Mouse (Mus musculus) CH12.LX (cell line): ENCODE measurements around the gene Spp2. TPM values are rescaled to one million over a fixed set of nuclear protein-coding genes. Genes with fewer than 3 reads are reported as not detected.

Source experiments
- DNase-seq: peaks from one replicate; pipeline ENCODE4 v3.0.0-alpha.2; 2013; ENCODE audit errors: extremely low read depth
- H3K27ac ChIP-seq: 2 replicates; pipeline ENCODE4 v1.5.1; 2012; ENCODE audit warnings: low read depth, mild to moderate bottlenecking, control low read depth, moderate library complexity; ENCODE audit not compliant: insufficient read depth
- H3K27me3 ChIP-seq: replicated peaks from 2 replicates; pipeline ENCODE3; 2012; ENCODE audit warnings: inconsistent platforms
- H3K36me3 ChIP-seq, 2 experiments: replicated peaks in 1 of 2; 2 replicates each; pipeline versions ENCODE3 to v1.6.1; 2012; ENCODE audit warnings: inconsistent platforms in 1 of 2, low read length in 1 of 2, mild to moderate bottlenecking in 1 of 2, mixed read lengths in 1 of 2, moderate library complexity in 1 of 2; ENCODE audit not compliant: control insufficient read depth in 1 of 2, insufficient read depth in 1 of 2
- H3K4me1 ChIP-seq, 2 experiments: 2 replicates each; pipeline ENCODE4 v1.6.1; 2012; ENCODE audit warnings: inconsistent platforms in 1 of 2, moderate library complexity in 1 of 2; ENCODE audit not compliant: insufficient read depth in 2 of 2, control insufficient read depth in 1 of 2
- H3K4me2 ChIP-seq: 2 replicates; pipeline ENCODE4 v1.6.1; 2012; ENCODE audit warnings: low read depth, mild to moderate bottlenecking, control low read depth; ENCODE audit not compliant: poor library complexity, insufficient read depth, severe bottlenecking
- H3K4me3 ChIP-seq, 3 experiments: fragments of 150-350 bp in 1 of 3; sonication (generic) in 1 of 3; replicated peaks in 1 of 3; 2 replicates each; pipeline versions ENCODE3 to v1.5.1; 2011 to 2012; ENCODE audit warnings: low read depth in 2 of 3, low read length in 2 of 3, mild to moderate bottlenecking in 2 of 3, moderate library complexity in 2 of 3, control low read depth in 1 of 3, improper control_type of control experiment in 1 of 3, inconsistent platforms in 1 of 3, mixed read lengths in 1 of 3; ENCODE audit not compliant: poor library complexity in 1 of 3
- H3K79me2 ChIP-seq: replicated peaks from 2 replicates; pipeline ENCODE4 v1.6.1; 2012; ENCODE audit warnings: mild to moderate bottlenecking, moderate library complexity; ENCODE audit not compliant: control insufficient read depth, poor library complexity, insufficient read depth, severe bottlenecking; ENCODE audit errors: extremely low read depth
- H3K9ac ChIP-seq: 2 replicates; pipeline ENCODE4 v1.6.1; 2012; ENCODE audit warnings: low read depth, mild to moderate bottlenecking, control low read depth, moderate library complexity; ENCODE audit not compliant: insufficient read depth
- H3K9me3 ChIP-seq: replicated peaks from 2 replicates; pipeline ENCODE3; 2012; ENCODE audit warnings: low read length, inconsistent platforms, mixed read lengths
- CTCF ChIP-seq, 2 experiments: IDR thresholded peaks in 1 of 2; conservative IDR thresholded peaks in 1 of 2; 2 replicates each; pipeline ENCODE4 v1.5.1; 2011 to 2012; ENCODE audit warnings: low read depth in 2 of 2, low read length in 2 of 2, improper control_type of control experiment in 1 of 2, inconsistent platforms in 1 of 2, mild to moderate bottlenecking in 1 of 2, moderate library complexity in 1 of 2
- E2F4 ChIP-seq: IDR thresholded peaks from 2 replicates; pipeline ENCODE4 v1.6.1; 2011; ENCODE audit warnings: low read depth, low read length, improper control_type of control experiment; ENCODE audit not compliant: insufficient replicate concordance
- ELF1 ChIP-seq: IDR thresholded peaks from 2 replicates; pipeline ENCODE4 v1.6.1; 2014; ENCODE audit warnings: low read depth, mild to moderate bottlenecking, inconsistent platforms, low read length, improper control_type of control experiment
- HCFC1 ChIP-seq: IDR thresholded peaks from 2 replicates; pipeline ENCODE4 v1.6.1; 2012; ENCODE audit warnings: low read depth, mild to moderate bottlenecking, inconsistent platforms, low read length, improper control_type of control experiment
- JUND ChIP-seq: conservative IDR thresholded peaks from 2 replicates; pipeline ENCODE4 v1.6.1; 2011; ENCODE audit warnings: low read depth, low read length, improper control_type of control experiment
- KAT2A ChIP-seq: IDR thresholded peaks from 2 replicates; pipeline ENCODE4 v1.6.1; 2012; ENCODE audit warnings: low read length, improper control_type of control experiment, inconsistent platforms; ENCODE audit not compliant: insufficient replicate concordance
- MAFK ChIP-seq: IDR thresholded peaks from 2 replicates; pipeline ENCODE4 v1.6.1; 2011; ENCODE audit warnings: low read length, improper control_type of control experiment; ENCODE audit not compliant: insufficient replicate concordance
- MAZ ChIP-seq: IDR thresholded peaks from 2 replicates; pipeline ENCODE4 v1.6.1; 2012; ENCODE audit warnings: low read depth, mild to moderate bottlenecking, inconsistent platforms, low read length, improper control_type of control experiment, moderate library complexity
- MEF2A ChIP-seq: IDR thresholded peaks from 2 replicates; pipeline ENCODE4 v1.6.1; 2014; ENCODE audit warnings: low read depth, mild to moderate bottlenecking, inconsistent platforms, low read length, improper control_type of control experiment, borderline replicate concordance
- MYC ChIP-seq: IDR thresholded peaks from 2 replicates; pipeline ENCODE4 v1.6.1; 2011; ENCODE audit warnings: low read depth, mild to moderate bottlenecking, improper control_type of control experiment, low read length
- NRF1 ChIP-seq: IDR thresholded peaks from 2 replicates; pipeline ENCODE4 v1.6.1; 2014; ENCODE audit warnings: low read depth, mild to moderate bottlenecking, inconsistent platforms, low read length, improper control_type of control experiment, moderate library complexity
- PAX5 ChIP-seq: IDR thresholded peaks from 2 replicates; pipeline ENCODE4 v1.6.1; 2012; ENCODE audit warnings: low read length, inconsistent platforms, mixed read lengths
- SIN3A ChIP-seq: IDR thresholded peaks from 2 replicates; pipeline ENCODE4 v1.6.1; 2012; ENCODE audit warnings: low read length, improper control_type of control experiment, inconsistent platforms
- SMC3 ChIP-seq: IDR thresholded peaks from 2 replicates; pipeline ENCODE4 v1.6.1; 2011; ENCODE audit warnings: low read depth, low read length, improper control_type of control experiment
- USF2 ChIP-seq: conservative IDR thresholded peaks from 2 replicates; pipeline ENCODE4 v1.6.1; 2011; ENCODE audit warnings: low read depth, low read length, improper control_type of control experiment
- ZKSCAN1 ChIP-seq: IDR thresholded peaks from 2 replicates; pipeline ENCODE4 v1.6.1; 2012; ENCODE audit warnings: low read depth, inconsistent platforms, low read length, improper control_type of control experiment, borderline replicate concordance
- ZMIZ1 ChIP-seq: IDR thresholded peaks from 2 replicates; pipeline ENCODE4 v1.6.1; 2012; ENCODE audit warnings: low read depth, mild to moderate bottlenecking, inconsistent platforms, low read length, improper control_type of control experiment
- dilution Hi-C: fragments of 300-500 bp; cut with MboI; formaldehyde crosslinking; loops from 2 replicates; pipeline ENCODE4 v1.14.3; 2020; ENCODE audit warnings: low sequenced_read_pairs; ENCODE audit not compliant: extremely low pct_unique_long_range_greater_than_20kb, extremely low pct_ligation_motif_present
- in situ Hi-C: fragments of 300-500 bp; cut with MboI; formaldehyde crosslinking; loops from 3 replicates; pipeline ENCODE4 v1.14.3; 2019; ENCODE audit warnings: low sequenced_read_pairs, low pct_ligation_motif_present, low pct_unique_long_range_greater_than_20kb, mixed read lengths
- polyA plus RNA-seq: library from polyadenylated mRNA; unstranded; fragments of >175 nt; gene quantifications from 2 replicates; pipeline ENCODE4 v1.2.1, GENCODE M21; 2012; ENCODE audit warnings: low read depth; ENCODE audit not compliant: insufficient read length
- total RNA-seq, 2 experiments: library from RNA; depleted of rRNA; stranded (reverse); fragments of 300-350 nt in 1 of 2; fragments of >200 nt in 1 of 2; gene quantifications; 2 replicates each; pipeline ENCODE4 v1.2.3; 2012 to 2014

Spp2 gene
- total and polyA plus RNA-seq, 3 experiments, result not detected

GRCm38 (mm10) chr1:88429413-88429812 lies 22.7 kb downstream of the Spp2 start:
- no peak for DNase-seq
- H3K4me1 ChIP-seq, result no peaks in the 10 kb centered on the region
- H3K27me3 ChIP-seq, result no peaks in the 10 kb centered on the region
- H3K4me2 ChIP-seq, result no peak overlapping the region
- dilution Hi-C loops (no loop called here), in situ Hi-C loops (loop anchor here (10.0 kb wide), 1 partner anchor 275 kb away; the partner anchor contains the start of gene Arl4c)
- H3K9me3 ChIP-seq, result peaks cover 18% of the 10 kb centered on the region
- H3K9ac ChIP-seq, result no peak overlapping the region
- H3K36me3 ChIP-seq, result no peaks in the 10 kb centered on the region
- H3K4me3 ChIP-seq, result no peak overlapping the region
- H3K79me2 ChIP-seq, result no peaks in the 10 kb centered on the region
- H3K27ac ChIP-seq, result no peak overlapping the region
- no peak for TF ChIP-seq USF2
- TF ChIP-seq NRF1, result no peak
- TF ChIP-seq MAZ, result no peak

- in situ Hi-C loops, result no loop called here
- TF ChIP-seq PAX5 (no peak), MYC (no peak), CTCF (conservative IDR thresholded peaks at IDR 0.05 in 1 of 2, IDR thresholded peaks at IDR 0.05 in 1 of 2; ENCODE audit: low read depth in 2 of 2, low read length in 2 of 2) (no peak), ELF1 (no peak), ZKSCAN1 (no peak)
Observed at GRCm38 (mm10) chr1:88431262-88431661, 24.5 kb downstream of the Spp2 start.

GRCm38 (mm10) chr1:88432601-88433000 lies 25.8 kb downstream of the Spp2 start:
- no peak for TF ChIP-seq HCFC1
- TF ChIP-seq MEF2A, result no peak
- no peak for TF ChIP-seq E2F4
- no peak for TF ChIP-seq JUND
- TF ChIP-seq NRF1, result no peak
- TF ChIP-seq MYC, result no peak
- TF ChIP-seq ZMIZ1, result no peak
- TF ChIP-seq MAFK, result no peak
- no peak for TF ChIP-seq SMC3
- no peak for TF ChIP-seq KAT2A
- TF ChIP-seq SIN3A, result no peak
- TF ChIP-seq, all 38 proteins: peak for 0
- Histone ChIP-seq H3K4me1 (no peaks in the 10 kb centered on the region), H3K79me2 (no peaks in the 10 kb centered on the region), H3K27me3 (no peaks in the 10 kb centered on the region), H3K27ac (no peak overlapping the region), H3K9ac (no peak overlapping the region), H3K36me3 (no peaks in the 10 kb centered on the region), H3K4me3 (no peak overlapping the region), H3K4me2 (no peak overlapping the region), H3K9me3 (peaks cover 22% of the 10 kb centered on the region)
- in situ Hi-C loops (no loop called here), dilution Hi-C loops (no loop called here)
- DNase-seq, result no peak

More at GRCm38 (mm10) chr1:88431262-88431661, 24.5 kb downstream of the Spp2 start:
- H3K4me1 ChIP-seq, result no peaks in the 10 kb centered on the region
- H3K79me2 ChIP-seq, result no peaks in the 10 kb centered on the region
- H3K9ac ChIP-seq, result no peak overlapping the region
- H3K4me2 ChIP-seq, result no peak overlapping the region
- no peak for DNase-seq
- no peaks in the 10 kb centered on the region for H3K27me3 ChIP-seq
- no peaks in the 10 kb centered on the region for H3K36me3 ChIP-seq
- dilution Hi-C loops, result no loop called here
- H3K9me3 ChIP-seq, result peaks cover 17% of the 10 kb centered on the region
- no peak overlapping the region for H3K4me3 ChIP-seq
- no peak overlapping the region for H3K27ac ChIP-seq
